Mouse (Mus musculus): Measurements from ENCODE around the gene Foxp4. TPM values are rescaled to one million over a fixed set of nuclear protein-coding genes. Genes with fewer than 3 reads are reported as not detected.
A peak's percentile ranks its signal among the peaks of the same experiment; 100 is the strongest.

Gene Foxp4
- polyA plus RNA-seq, 2 experiments, result 3.5 to 9.4 TPM

DNA sequence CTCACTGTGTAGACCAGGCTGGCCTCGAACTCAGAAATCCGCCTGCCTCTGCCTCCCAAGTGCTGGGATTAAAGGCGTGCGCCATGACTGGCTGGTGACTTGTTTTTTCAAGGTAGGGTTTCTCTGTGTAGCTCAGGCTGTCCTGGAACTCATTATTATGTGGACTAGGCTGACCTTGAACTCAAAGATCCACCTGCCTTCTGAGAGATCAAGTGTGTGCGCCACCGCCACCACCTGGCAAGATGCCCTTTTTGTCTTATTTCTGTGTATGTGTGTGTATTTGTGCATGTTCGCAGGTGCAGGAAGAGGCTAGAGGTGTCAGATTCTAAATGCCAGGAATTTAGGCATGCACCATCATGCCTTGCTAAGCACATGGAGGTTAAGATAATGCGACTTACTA lies 32.0 kb upstream of the Foxp4 start:
- Histone ChIP-seq H3K4me2 (ENCODE audit: low read depth) (no peak overlapping the region), H3K4me3 (ENCODE audit: insufficient read depth in 1 of 2, low read depth in 2 of 2, low read length in 2 of 2) (no peak overlapping the region), H3K27ac (no peak overlapping the region), H3K9ac (replicated peaks) (no peak overlapping the region), H3K9me3 (ENCODE audit: control insufficient read depth, low read length) (no peaks in the 10 kb centered on the region), H3K27me3 (ENCODE audit: control insufficient read depth, insufficient read depth, low read length) (peaks cover 3% of the 10 kb centered on the region), H3K4me1 (replicated peaks; ENCODE audit: control insufficient read depth in 2 of 2, insufficient read depth in 2 of 2, low read length in 1 of 2) (peaks cover 0 to 2% of the 10 kb centered on the region in 2 experiments; a peak in 1 of 4 replicates), H3K36me3 (replicated peaks; ENCODE audit: control insufficient read depth, insufficient read depth, low read depth) (no peaks in the 10 kb centered on the region)
- no peak for TF ChIP-seq EP300 (IDR thresholded peaks at IDR 0.05; ENCODE audit: low read depth)
- TF ChIP-seq CTCF (IDR thresholded peaks at IDR 0.05; ENCODE audit: low read depth), result no peak
- DNase-seq (ENCODE audit: low read depth in 3 of 3, low spot score in 3 of 3) (no peak), ATAC-seq (ENCODE audit: insufficient read depth) (no peak)
- 72% methylated on average over 8 of the region's 8 CpGs for WGBS (ENCODE audit: insufficient replicate concordance)

DNA sequence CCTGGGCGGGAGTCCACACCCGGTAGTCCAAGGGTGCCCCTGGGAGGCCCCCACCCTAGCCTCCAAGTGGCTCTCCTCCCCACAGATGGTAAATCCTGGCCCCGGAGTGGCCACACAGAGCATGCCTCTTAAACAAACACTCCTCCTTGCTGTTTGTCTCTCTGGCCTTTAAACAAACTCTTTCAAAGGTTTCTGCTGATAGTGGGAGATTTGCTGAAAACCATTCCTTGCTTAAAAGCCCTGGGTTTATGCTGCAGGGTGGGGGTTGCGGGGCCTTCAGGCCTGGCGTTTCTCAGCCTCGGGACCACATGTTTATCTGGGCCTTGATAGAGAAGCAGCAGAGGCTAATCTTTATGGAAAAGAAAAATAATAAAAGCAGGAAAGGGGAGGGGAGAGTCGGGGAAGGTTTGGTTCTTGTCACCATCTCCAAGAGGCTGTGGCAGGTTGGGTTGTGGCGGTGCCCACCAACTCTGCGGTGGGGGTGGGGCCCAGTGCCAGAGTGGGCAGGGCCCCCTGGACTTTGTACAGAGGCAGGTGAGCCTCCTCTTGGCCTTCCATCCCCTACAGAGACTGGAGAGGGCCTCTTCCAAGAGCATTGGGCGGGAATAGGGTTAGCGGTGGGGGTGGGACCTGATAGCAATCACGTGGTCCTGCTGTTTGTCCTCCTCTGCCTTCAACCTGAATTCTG lies 30.8 kb upstream of the Foxp4 start:
- DNase-seq (ENCODE audit: low read depth in 3 of 3, low spot score in 3 of 3) (no peak), ATAC-seq (ENCODE audit: insufficient read depth) (0 out of 2 replicates have a peak, but pooled peaks have one; percentile 11)
- no peak overlapping the region for H3K4me3 ChIP-seq (ENCODE audit: insufficient read depth in 1 of 2, low read depth in 2 of 2, low read length in 2 of 2)
- H3K9me3 ChIP-seq (ENCODE audit: control insufficient read depth, low read length), result no peaks in the 10 kb centered on the region
- H3K27ac ChIP-seq, result no peak overlapping the region
- peaks cover 3% of the 10 kb centered on the region for H3K27me3 ChIP-seq (ENCODE audit: control insufficient read depth, insufficient read depth, low read length)
- no peaks in the 10 kb centered on the region for H3K36me3 ChIP-seq (replicated peaks; ENCODE audit: control insufficient read depth, insufficient read depth, low read depth)
- TF ChIP-seq EP300 (IDR thresholded peaks at IDR 0.05; ENCODE audit: low read depth) (no peak), CTCF (IDR thresholded peaks at IDR 0.05; ENCODE audit: low read depth) (no peak)
- WGBS (ENCODE audit: insufficient replicate concordance), result 32% methylated on average over 12 of the region's 12 CpGs
- peaks cover 0 to 2% of the 10 kb centered on the region in 2 experiments; a peak in 1 of 4 replicates for H3K4me1 ChIP-seq (replicated peaks; ENCODE audit: control insufficient read depth in 2 of 2, insufficient read depth in 2 of 2, low read length in 1 of 2)
- H3K9ac ChIP-seq (replicated peaks), result no peak overlapping the region
- H3K4me2 ChIP-seq (ENCODE audit: low read depth), result peak overlapping the region; percentile 1; the same call in 1 of the 2 replicates

DNA sequence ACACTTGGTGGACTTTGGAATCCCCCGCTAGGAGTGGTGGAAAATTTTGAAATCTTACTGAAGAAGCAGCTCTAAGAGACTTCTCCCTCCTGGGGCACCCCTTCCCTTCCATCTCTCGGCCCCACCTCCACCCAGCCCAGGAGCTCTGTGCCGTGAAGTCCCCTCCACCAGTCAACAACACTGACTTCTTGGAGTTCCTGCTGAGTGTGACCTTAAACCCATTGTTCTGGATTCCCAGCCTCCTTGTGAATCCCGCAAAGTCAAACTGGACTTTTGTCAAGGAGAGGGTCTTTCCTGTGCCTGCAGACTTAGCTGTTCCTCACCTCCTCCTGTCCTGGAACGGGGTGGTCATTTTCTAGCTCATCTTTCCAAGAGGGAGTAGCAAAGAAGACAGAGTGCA lies 28.8 kb upstream of the Foxp4 start:
- Histone ChIP-seq H3K4me1 (replicated peaks; ENCODE audit: control insufficient read depth in 2 of 2, insufficient read depth in 2 of 2, low read length in 1 of 2) (peaks cover 0 to 2% of the 10 kb centered on the region in 2 experiments; a peak in 1 of 4 replicates), H3K36me3 (replicated peaks; ENCODE audit: control insufficient read depth, insufficient read depth, low read depth) (no peaks in the 10 kb centered on the region), H3K27ac (no peak overlapping the region), H3K9me3 (ENCODE audit: control insufficient read depth, low read length) (no peaks in the 10 kb centered on the region), H3K9ac (replicated peaks) (no peak overlapping the region), H3K4me3 (ENCODE audit: insufficient read depth in 1 of 2, low read depth in 2 of 2, low read length in 2 of 2) (no peak overlapping the region), H3K27me3 (ENCODE audit: control insufficient read depth, insufficient read depth, low read length) (peaks cover 3% of the 10 kb centered on the region), H3K4me2 (ENCODE audit: low read depth) (no peak overlapping the region)
- DNase-seq (ENCODE audit: low read depth in 3 of 3, low spot score in 3 of 3) (no peak), ATAC-seq (ENCODE audit: insufficient read depth) (no peak)
- TF ChIP-seq CTCF (IDR thresholded peaks at IDR 0.05; ENCODE audit: low read depth) (no peak), EP300 (IDR thresholded peaks at IDR 0.05; ENCODE audit: low read depth) (no peak)
- 39% methylated on average over 5 of the region's 5 CpGs for WGBS (ENCODE audit: insufficient replicate concordance)

DNA sequence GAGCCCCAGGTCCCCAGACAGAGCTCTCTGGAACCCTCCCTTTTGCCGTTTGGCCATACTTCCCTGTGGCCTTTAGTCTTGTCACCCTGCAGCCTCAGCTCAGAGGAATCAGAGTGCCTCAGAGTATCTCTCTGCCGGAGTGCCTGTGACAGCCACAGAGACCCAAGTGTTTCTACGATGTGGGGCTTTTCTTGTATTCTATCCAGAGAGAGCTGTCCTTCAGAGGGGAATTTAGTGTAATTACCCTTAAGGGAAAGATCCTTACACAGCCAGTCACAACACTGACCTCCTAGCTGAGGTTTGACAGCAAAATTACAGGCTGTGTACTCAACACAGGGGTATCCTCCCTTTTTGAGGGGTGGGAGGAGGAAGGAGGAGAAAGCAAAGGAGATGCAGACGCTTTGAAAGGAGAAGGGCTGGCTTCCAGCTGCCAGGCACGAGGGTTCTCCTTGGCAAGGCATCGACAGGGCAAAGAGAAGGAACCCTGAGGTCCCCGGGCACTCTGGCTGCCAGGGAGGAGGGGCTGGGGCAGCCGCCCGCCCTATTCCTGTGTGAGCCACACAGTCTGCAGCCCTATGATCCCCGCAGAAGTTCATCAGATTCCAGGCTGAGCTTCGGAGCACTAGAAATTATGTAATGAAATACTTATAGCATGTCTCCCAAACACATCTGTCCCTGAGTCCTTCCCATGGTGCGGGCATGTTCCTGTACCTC lies 28.1 kb upstream of the Foxp4 start:
- WGBS (ENCODE audit: insufficient replicate concordance), result 25% methylated on average over 12 of the region's 12 CpGs
- peaks cover 3% of the 10 kb centered on the region for H3K27me3 ChIP-seq (ENCODE audit: control insufficient read depth, insufficient read depth, low read length)
- no peak overlapping the region for H3K4me2 ChIP-seq (ENCODE audit: low read depth)
- no peak overlapping the region for H3K4me3 ChIP-seq (ENCODE audit: insufficient read depth in 1 of 2, low read depth in 2 of 2, low read length in 2 of 2)
- no peak for ATAC-seq (ENCODE audit: insufficient read depth)
- no peak overlapping the region for H3K9ac ChIP-seq (replicated peaks)
- H3K4me1 ChIP-seq (replicated peaks; ENCODE audit: control insufficient read depth in 2 of 2, insufficient read depth in 2 of 2, low read length in 1 of 2), result peaks cover 0 to 2% of the 10 kb centered on the region in 2 experiments; a peak in 1 of 4 replicates
- H3K9me3 ChIP-seq (ENCODE audit: control insufficient read depth, low read length), result no peaks in the 10 kb centered on the region
- no peaks in the 10 kb centered on the region for H3K36me3 ChIP-seq (replicated peaks; ENCODE audit: control insufficient read depth, insufficient read depth, low read depth)
- H3K27ac ChIP-seq, result no peak overlapping the region
- TF ChIP-seq EP300 (IDR thresholded peaks at IDR 0.05; ENCODE audit: low read depth) (no peak), CTCF (IDR thresholded peaks at IDR 0.05; ENCODE audit: low read depth) (no peak)
- no peak for DNase-seq (ENCODE audit: low read depth in 3 of 3, low spot score in 3 of 3)

DNA sequence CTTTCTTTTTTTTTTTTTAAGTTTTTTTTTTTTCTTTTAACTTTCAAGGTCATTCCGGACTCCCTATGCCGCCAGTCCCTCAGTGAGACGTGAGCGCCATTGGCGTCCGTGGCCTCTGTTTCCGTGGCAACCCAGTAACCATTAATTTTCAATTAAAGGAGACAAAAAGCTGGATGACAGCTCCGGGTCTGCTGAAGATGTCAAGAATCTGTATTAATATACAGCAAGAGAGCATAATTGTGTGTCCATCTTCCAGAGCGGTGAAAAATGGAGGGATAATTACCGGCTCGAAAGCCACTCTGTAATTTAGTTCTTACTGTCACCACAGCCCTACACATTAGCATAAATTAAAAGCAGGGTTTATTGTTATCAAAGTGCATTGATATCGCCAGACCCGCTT lies 27.0 kb upstream of the Foxp4 start:
- Histone ChIP-seq H3K4me1 (replicated peaks; ENCODE audit: control insufficient read depth in 2 of 2, insufficient read depth in 2 of 2, low read length in 1 of 2) (peaks cover 0 to 4% of the 10 kb centered on the region in 2 experiments; a peak in 2 of 4 replicates), H3K27me3 (ENCODE audit: control insufficient read depth, insufficient read depth, low read length) (peaks cover 3% of the 10 kb centered on the region), H3K9ac (replicated peaks) (no peak overlapping the region), H3K9me3 (ENCODE audit: control insufficient read depth, low read length) (no peaks in the 10 kb centered on the region), H3K36me3 (replicated peaks; ENCODE audit: control insufficient read depth, insufficient read depth, low read depth) (no peaks in the 10 kb centered on the region), H3K4me3 (ENCODE audit: insufficient read depth in 1 of 2, low read depth in 2 of 2, low read length in 2 of 2) (no peak overlapping the region), H3K4me2 (ENCODE audit: low read depth) (no peak overlapping the region), H3K27ac (no peak overlapping the region)
- ATAC-seq (ENCODE audit: insufficient read depth) (no peak), DNase-seq (ENCODE audit: low read depth in 3 of 3, low spot score in 3 of 3) (no peak)
- TF ChIP-seq CTCF (IDR thresholded peaks at IDR 0.05; ENCODE audit: low read depth) (no peak), EP300 (IDR thresholded peaks at IDR 0.05; ENCODE audit: low read depth) (no peak)
- 66% methylated on average over 13 of the region's 13 CpGs for WGBS (ENCODE audit: insufficient replicate concordance)

Data from liver, embryonic 14.5 days (tissue).